Mouse (Mus musculus): ENCODE measurements around the gene Cacng7. TPM values are rescaled to one million over a fixed set of nuclear protein-coding genes. Genes with fewer than 3 reads are reported as not detected.

Cacng7 gene
- polyA plus RNA-seq, 1 experiment from 2014 or later: 0.69 TPM

DNA sequence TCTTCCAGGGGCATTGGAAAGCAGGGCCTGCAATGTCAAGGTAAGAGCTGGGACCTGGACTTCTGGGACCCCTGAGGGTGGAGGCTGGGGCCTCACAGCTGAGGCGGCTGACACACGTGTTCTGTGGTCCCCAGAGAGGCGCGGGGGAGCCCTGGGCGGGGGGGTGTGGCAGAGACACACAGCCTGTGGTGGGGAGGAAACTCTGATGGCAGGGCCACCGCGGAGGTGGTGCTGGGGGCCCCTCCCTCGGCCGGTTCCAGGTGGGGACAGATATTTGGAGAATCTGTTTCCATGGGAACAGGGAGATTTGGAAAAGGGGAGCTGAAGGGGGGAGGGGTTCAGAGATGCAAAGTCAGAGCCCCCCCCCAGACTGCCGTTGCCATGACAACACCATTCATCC lies 28.5 kb upstream of the Cacng7 start:
- ATAC-seq (ENCODE audit: low FRiP score, low TSS enrichment) (no peak), DNase-seq (ENCODE audit: low spot score) (no peak)
- Histone ChIP-seq H3K9me3 (ENCODE audit: control insufficient read depth, low read length) (no peaks in the 10 kb centered on the region), H3K27me3 (ENCODE audit: control insufficient read depth, insufficient read depth, low read length) (no peaks in the 10 kb centered on the region; the same call in 1 of the 2 replicates), H3K27ac (replicated peaks) (no peak overlapping the region), H3K4me3 (ENCODE audit: low read depth, low read length) (no peak overlapping the region), H3K4me1 (replicated peaks; ENCODE audit: control insufficient read depth, insufficient read depth) (0 out of 2 replicates have a peak, but pooled peaks cover 5% of the 10 kb centered on the region), H3K4me2 (replicated peaks; ENCODE audit: low read depth) (no peak overlapping the region), H3K36me3 (ENCODE audit: control insufficient read depth, insufficient read depth, low read length) (peaks cover 6% of the 10 kb centered on the region), H3K9ac (ENCODE audit: low read length) (no peak overlapping the region)
- 16% methylated on average over 10 of the region's 10 CpGs for WGBS
- TF ChIP-seq EP300 (optimal IDR thresholded peaks at IDR 0.05): no peak
- TF ChIP-seq CTCF (IDR thresholded peaks at IDR 0.05; ENCODE audit: low read depth): no peak

DNA sequence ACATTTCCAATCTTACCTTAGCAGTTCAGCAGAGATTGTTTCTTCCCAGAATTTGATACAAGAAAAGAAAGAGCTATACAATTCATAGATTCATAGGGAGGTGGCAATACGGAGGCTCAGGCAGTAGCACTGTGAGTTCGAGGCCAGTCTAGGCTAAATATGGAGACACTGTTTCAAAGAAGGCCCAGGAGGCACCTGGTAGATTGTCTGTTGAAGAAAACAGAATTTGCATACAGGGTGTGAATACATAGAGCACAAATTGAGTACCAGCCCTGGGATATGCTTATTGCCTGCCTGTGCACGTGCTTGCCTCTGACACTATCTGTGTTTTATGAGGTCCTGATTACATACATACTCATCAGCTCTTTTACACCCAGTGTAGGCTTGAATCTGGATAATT lies 26.4 kb upstream of the Cacng7 start:
- 75% methylated on average over 3 of the region's 3 CpGs for WGBS
- no peak for ATAC-seq (ENCODE audit: low FRiP score, low TSS enrichment)
- Histone ChIP-seq H3K4me1 (replicated peaks; ENCODE audit: control insufficient read depth, insufficient read depth) (0 out of 2 replicates have a peak, but pooled peaks cover 5% of the 10 kb centered on the region), H3K9ac (ENCODE audit: low read length) (no peak overlapping the region), H3K27me3 (ENCODE audit: control insufficient read depth, insufficient read depth, low read length) (no peaks in the 10 kb centered on the region; the same call in 1 of the 2 replicates), H3K4me2 (replicated peaks; ENCODE audit: low read depth) (no peak overlapping the region), H3K4me3 (ENCODE audit: low read depth, low read length) (no peak overlapping the region), H3K9me3 (ENCODE audit: control insufficient read depth, low read length) (no peaks in the 10 kb centered on the region), H3K36me3 (ENCODE audit: control insufficient read depth, insufficient read depth, low read length) (no peaks in the 10 kb centered on the region), H3K27ac (replicated peaks) (no peak overlapping the region)
- TF ChIP-seq CTCF (IDR thresholded peaks at IDR 0.05; ENCODE audit: low read depth) (no peak), EP300 (optimal IDR thresholded peaks at IDR 0.05) (no peak)
- no peak for DNase-seq (ENCODE audit: low spot score)

DNA sequence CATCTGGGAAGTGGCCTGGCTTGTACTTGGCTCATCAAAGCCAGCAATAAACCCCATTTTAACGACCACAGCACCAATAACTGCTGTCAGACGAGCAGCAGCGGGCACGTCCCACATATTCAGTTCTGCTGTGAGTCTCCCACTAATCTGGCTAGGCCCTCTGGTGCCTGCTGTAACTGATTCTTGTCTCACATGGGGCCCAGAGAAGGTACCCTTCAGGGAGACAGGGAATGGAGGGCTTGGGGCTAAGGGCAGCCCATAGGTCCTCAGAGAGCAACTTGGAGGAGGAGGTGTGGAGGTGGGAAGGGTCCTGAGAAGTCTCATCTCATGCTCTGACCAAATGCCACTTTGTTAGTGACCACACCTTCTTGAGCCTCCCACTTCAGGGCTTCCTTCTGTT lies 24.1 kb upstream of the Cacng7 start:
- DNase-seq (ENCODE audit: low spot score): no peak
- no peak overlapping the region for H3K9ac ChIP-seq (ENCODE audit: low read length)
- TF ChIP-seq EP300 (optimal IDR thresholded peaks at IDR 0.05): no peak
- TF ChIP-seq CTCF (IDR thresholded peaks at IDR 0.05; ENCODE audit: low read depth): no peak
- WGBS: 73% methylated on average over 4 of the region's 4 CpGs
- H3K4me2 ChIP-seq (replicated peaks; ENCODE audit: low read depth): no peak overlapping the region
- ATAC-seq (ENCODE audit: low FRiP score, low TSS enrichment): no peak
- no peak overlapping the region for H3K27ac ChIP-seq (replicated peaks)
- H3K4me1 ChIP-seq (replicated peaks; ENCODE audit: control insufficient read depth, insufficient read depth): no peaks in the 10 kb centered on the region
- H3K27me3 ChIP-seq (ENCODE audit: control insufficient read depth, insufficient read depth, low read length): no peaks in the 10 kb centered on the region; the same call in 1 of the 2 replicates
- H3K9me3 ChIP-seq (ENCODE audit: control insufficient read depth, low read length): no peaks in the 10 kb centered on the region
- no peaks in the 10 kb centered on the region for H3K36me3 ChIP-seq (ENCODE audit: control insufficient read depth, insufficient read depth, low read length)
- no peak overlapping the region for H3K4me3 ChIP-seq (ENCODE audit: low read depth, low read length)

DNA sequence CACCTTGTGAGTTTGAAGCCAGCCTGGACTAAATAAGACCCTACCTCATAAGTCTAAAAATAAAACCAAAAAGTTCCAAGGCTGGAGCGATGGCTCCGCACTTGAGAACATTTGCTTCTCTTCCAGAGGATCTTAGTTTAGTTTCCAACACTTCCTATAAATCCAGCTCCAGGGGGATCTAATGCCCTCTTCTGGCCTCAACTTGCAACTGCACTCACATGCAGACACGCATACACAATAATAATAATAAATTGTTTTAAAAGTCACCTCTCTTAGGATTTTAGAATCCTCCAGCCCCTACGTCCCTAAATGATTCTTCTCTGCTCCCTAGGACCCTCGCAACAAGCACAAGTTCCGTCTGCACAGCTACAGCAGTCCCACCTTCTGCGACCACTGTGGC lies 22.5 kb upstream of the Cacng7 start:
- Histone ChIP-seq H3K4me2 (replicated peaks; ENCODE audit: low read depth) (no peak overlapping the region), H3K4me1 (replicated peaks; ENCODE audit: control insufficient read depth, insufficient read depth) (no peaks in the 10 kb centered on the region), H3K9me3 (ENCODE audit: control insufficient read depth, low read length) (no peaks in the 10 kb centered on the region), H3K27me3 (ENCODE audit: control insufficient read depth, insufficient read depth, low read length) (no peaks in the 10 kb centered on the region), H3K4me3 (ENCODE audit: low read depth, low read length) (no peak overlapping the region), H3K36me3 (ENCODE audit: control insufficient read depth, insufficient read depth, low read length) (no peaks in the 10 kb centered on the region), H3K9ac (ENCODE audit: low read length) (no peak overlapping the region), H3K27ac (replicated peaks) (no peak overlapping the region)
- 94% methylated on average over 7 of the region's 7 CpGs for WGBS
- TF ChIP-seq CTCF (IDR thresholded peaks at IDR 0.05; ENCODE audit: low read depth): no peak
- TF ChIP-seq EP300 (optimal IDR thresholded peaks at IDR 0.05): no peak
- no peak for DNase-seq (ENCODE audit: low spot score)
- no peak for ATAC-seq (ENCODE audit: low FRiP score, low TSS enrichment)

DNA sequence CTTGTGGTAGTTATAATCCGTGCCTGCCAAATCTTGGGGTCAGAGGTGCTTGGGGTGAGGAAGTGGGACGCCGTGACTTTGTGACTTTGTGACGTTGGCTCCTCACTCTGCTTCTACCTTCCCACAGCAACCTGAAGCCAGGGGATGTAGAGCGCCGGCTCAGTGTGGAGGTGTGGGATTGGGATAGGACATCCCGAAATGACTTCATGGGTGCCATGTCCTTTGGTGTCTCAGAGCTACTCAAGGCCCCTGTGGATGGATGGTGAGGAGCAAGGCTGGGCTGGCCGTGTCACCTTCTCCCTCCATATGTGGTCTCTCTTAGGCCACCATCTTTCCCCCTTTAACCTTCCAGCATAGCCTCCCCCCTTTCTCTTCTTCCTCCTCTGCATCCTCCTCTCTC lies 19.2 kb upstream of the Cacng7 start:
- DNase-seq (ENCODE audit: low spot score): no peak
- no peak overlapping the region for H3K27ac ChIP-seq (replicated peaks)
- no peak overlapping the region for H3K4me2 ChIP-seq (replicated peaks; ENCODE audit: low read depth)
- H3K4me3 ChIP-seq (ENCODE audit: low read depth, low read length): no peak overlapping the region
- H3K4me1 ChIP-seq (replicated peaks; ENCODE audit: control insufficient read depth, insufficient read depth): no peaks in the 10 kb centered on the region
- TF ChIP-seq EP300 (optimal IDR thresholded peaks at IDR 0.05): no peak
- no peak for TF ChIP-seq CTCF (IDR thresholded peaks at IDR 0.05; ENCODE audit: low read depth)
- H3K27me3 ChIP-seq (ENCODE audit: control insufficient read depth, insufficient read depth, low read length): no peaks in the 10 kb centered on the region
- H3K9ac ChIP-seq (ENCODE audit: low read length): no peak overlapping the region
- no peak for ATAC-seq (ENCODE audit: low FRiP score, low TSS enrichment)
- 74% methylated on average over 8 of the region's 8 CpGs for WGBS
- no peaks in the 10 kb centered on the region for H3K9me3 ChIP-seq (ENCODE audit: control insufficient read depth, low read length)
- no peaks in the 10 kb centered on the region for H3K36me3 ChIP-seq (ENCODE audit: control insufficient read depth, insufficient read depth, low read length)

DNA sequence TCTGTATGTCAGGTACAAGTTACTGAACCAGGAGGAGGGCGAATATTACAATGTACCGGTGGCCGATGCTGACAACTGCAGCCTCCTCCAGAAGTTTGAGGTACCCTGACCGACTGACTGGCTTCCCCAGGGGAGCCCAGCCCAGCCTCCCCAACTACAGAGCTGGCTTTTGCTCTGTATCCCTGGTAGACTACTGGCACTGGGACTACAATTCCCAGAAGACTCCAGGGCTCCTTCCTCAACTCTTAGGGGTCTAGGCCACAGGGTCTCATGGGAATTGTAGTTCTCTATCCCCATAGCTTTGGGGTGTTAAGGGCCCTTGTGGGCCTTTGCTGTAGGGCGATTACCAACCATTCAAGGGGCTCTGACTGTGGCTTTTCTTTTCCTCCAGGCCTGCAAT lies 18.6 kb upstream of the Cacng7 start:
- Histone ChIP-seq H3K9ac (ENCODE audit: low read length) (no peak overlapping the region), H3K4me1 (replicated peaks; ENCODE audit: control insufficient read depth, insufficient read depth) (no peaks in the 10 kb centered on the region), H3K9me3 (ENCODE audit: control insufficient read depth, low read length) (no peaks in the 10 kb centered on the region), H3K36me3 (ENCODE audit: control insufficient read depth, insufficient read depth, low read length) (no peaks in the 10 kb centered on the region), H3K27ac (replicated peaks) (no peak overlapping the region), H3K27me3 (ENCODE audit: control insufficient read depth, insufficient read depth, low read length) (no peaks in the 10 kb centered on the region), H3K4me2 (replicated peaks; ENCODE audit: low read depth) (no peak overlapping the region), H3K4me3 (ENCODE audit: low read depth, low read length) (no peak overlapping the region)
- WGBS: 74% methylated on average over 5 of the region's 5 CpGs
- ATAC-seq (ENCODE audit: low FRiP score, low TSS enrichment) (no peak), DNase-seq (ENCODE audit: low spot score) (no peak)
- TF ChIP-seq EP300 (optimal IDR thresholded peaks at IDR 0.05) (no peak), CTCF (IDR thresholded peaks at IDR 0.05; ENCODE audit: low read depth) (no peak)
